Mouse (Mus musculus) heart, postnatal 25 days (tissue): ENCODE data around the gene Rasa1. TPM values are rescaled to one million over a fixed set of nuclear protein-coding genes. Genes with fewer than 3 reads are reported as not detected.

Source experiments
- DNase-seq: peaks from one replicate; pipeline ENCODE4 v3.0.0; 2022; ENCODE audit warnings: low spot score
- intact Hi-C: fragments of 180-260 bp; cut with DNase I; formaldehyde crosslinking; loops from one replicate; pipeline ENCODE4 v1.15.1; 2025
- total RNA-seq, 2 experiments: library from RNA; stranded (reverse); gene quantifications; 2 replicates each; pipeline ENCODE4 v1.2.3; 2021

The Rasa1 gene
- 10 to 100 TPM; 25.1 to 30.7 TPM for total RNA-seq

DNA sequence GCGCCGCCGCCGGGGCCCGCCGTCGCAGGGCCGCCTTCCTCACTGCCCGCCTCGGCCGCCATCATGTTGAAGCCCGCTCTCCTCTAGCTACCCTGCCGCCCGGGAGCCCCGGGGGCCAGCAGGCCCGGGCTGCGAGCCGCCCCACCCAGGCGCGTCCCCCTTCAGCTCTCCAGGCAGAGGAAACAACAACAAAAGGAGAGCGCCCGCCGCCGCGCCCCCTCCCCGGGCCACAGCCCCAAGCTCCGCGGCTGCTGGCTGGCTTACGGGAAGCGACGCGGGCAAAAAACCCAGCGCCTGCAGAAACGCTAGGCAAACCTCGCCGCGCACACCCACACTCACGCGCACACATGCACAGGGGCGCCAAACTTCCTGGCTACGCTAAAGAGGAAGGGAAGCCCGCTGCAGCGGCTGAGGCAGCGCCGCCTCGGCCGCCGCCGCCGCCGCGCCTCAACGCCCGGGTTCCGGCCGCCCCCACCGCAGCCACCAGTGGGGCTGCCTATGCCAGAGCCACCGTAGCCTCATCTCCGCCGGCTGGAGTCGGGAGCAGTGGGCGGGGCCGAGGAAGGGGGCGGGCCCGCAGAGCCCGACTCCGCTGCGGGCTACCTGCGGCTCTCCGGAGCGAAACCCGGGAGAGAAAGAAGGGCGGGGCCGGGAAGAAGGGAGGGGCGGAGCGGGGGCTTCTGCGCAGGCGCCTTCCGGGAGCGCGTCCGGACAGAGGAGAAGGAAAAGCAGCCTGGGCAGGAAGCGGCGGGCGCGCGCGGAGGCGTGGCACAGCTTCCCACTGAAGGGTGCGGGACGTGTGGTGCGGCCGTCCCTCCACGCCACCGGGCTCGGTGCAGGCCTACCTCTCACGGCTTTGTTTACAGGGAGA is at the start of gene Rasa1:
Gene Rasa1, minus strand, starts transcription at position 288 of the 871 bp plus-strand sequence.
- intact Hi-C loops = loop anchor here (5.0 kb wide), 3 partner anchors 37 to 102 kb away; partner anchors contain the start of gene Ccnh
- DNase-seq = peak; percentile 91

DNA sequence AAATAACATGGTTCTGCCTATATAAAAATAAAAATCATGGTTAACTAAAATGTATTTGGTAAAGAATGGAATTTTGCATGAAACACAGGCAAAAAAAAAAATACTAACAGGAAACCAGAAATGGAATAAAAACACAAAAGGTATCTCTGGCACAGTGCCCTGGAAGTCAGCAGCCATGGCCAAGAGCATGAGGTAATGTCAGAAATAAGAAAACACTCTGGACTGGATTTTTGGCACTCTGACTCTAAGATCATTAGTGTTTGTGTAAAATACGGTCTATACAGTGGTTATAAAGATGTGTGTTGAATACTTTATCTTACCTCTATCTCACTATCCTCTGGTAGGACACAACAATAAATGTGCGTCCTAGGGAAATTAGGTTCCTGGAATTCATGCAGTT is 22.6 kb upstream of the Rasa1 start:
- no peak for DNase-seq

GRCm38 (mm10) chr13:85310968-85311367 is 22.0 kb upstream of the Rasa1 start:
- intact Hi-C loops = no loop called here
- DNase-seq = no peak

More for the DNA sequence above, 22.6 kb upstream of the Rasa1 start:
- intact Hi-C loops = no loop called here

DNA sequence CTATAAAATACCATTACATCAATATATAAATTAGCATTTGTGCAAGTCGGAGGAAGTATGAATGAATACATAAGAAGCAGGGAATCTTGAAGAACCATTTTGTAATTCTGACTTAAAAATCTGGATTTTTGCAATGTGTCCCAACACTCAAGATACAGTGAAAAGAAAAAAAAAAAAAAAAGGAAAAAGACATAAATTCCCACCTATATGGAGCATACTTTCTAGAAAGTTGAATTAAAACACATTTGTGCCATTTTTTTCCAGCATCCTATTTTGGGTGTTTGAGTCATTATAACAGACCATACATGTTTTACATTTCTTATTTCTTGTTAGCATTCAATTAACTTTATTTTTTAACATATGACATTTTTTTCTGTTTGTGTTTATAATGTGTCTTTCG is 21.6 kb upstream of the Rasa1 start:
- intact Hi-C loops = no loop called here
- DNase-seq = no peak

GRCm38 (mm10) chr13:85306039-85306438 is 17.1 kb upstream of the Rasa1 start:
- no peak for DNase-seq
- intact Hi-C loops = no loop called here

GRCm38 (mm10) chr13:85290651-85291050 is 1.7 kb upstream of the Rasa1 start:
- DNase-seq = no peak
- intact Hi-C loops = no loop called here

GRCm38 (mm10) chr13:85288574-85288842 is 422 bp downstream of the Rasa1 start:
- intact Hi-C loops = loop anchor here (5.0 kb wide), 3 partner anchors 36 to 101 kb away; partner anchors contain the start of gene Ccnh
- no peak for DNase-seq

DNA sequence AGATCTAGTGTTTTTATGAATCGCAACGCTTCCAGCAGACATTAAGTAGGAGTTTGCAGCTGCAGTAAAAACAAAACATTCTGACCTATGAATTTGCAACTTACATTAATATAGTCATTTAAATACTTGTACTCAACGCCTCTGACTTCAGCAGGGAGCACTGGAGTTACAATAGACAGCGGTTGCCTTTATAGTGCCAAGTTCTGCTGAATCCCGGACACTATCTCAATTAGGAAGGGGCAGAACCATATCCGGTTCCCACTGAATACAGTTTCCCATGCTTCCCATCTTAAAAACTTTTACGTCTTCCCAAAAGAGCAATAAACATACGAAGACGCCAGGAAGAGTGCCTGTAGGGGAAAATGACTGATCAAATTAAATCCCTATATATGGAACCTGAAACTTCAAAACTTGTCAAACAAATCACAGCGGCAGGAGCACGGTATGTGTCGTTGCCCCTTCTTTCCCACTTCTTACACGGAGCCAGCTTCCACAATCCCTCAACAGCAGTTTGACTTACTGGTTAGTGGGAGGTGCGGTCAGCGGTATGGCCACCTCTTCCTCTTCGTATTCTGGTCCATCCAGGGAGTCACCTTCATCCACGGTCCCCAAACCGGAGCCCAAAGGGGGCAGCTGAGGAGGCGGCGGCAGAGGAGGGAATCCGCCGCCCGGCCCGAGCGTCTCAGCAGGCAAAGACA is 905 bp downstream of the Rasa1 start:
- DNase-seq = no peak
- intact Hi-C loops = loop anchor here (5.0 kb wide), 3 partner anchors 36 to 101 kb away; partner anchors contain the start of gene Ccnh

DNA sequence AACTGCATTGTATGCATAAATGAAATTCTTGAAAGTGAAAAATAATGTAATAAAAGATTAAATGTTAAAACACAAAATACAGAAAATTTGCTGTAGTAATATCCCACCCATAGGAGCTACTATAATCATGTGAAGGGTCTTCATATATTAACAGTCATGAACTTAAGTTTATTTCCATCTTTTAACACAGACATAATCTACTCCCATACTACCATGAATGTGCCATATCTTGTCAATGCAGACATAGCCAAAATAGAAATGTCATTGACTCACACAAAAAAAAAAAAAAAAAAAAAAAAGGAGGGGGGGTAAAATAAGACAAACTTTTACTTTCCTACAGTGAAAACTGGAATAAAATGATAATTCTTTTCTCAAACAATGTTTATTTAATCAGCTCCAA is 6.3 kb downstream of the Rasa1 start:
- DNase-seq = no peak
- intact Hi-C loops = no loop called here

DNA sequence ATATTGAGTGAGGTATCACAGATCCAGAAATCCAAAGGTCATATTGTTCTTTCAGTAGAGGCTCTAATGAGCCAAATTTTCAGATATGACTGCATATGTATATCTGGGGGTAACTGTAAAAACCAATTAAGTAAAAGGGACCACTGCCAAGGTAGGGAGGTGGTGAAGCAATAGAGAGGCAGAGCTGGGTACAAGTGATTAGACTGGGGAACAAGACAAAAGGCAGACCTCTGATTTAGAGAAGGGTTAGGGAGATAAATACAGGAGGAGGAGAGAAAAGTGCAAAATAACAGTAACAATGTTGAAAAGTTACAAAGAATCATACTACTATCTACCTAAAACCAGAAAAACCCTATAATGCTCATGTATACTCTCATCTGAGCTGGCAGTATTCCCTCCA is 10.0 kb downstream of the Rasa1 start:
- no peak for DNase-seq
- intact Hi-C loops = no loop called here

DNA sequence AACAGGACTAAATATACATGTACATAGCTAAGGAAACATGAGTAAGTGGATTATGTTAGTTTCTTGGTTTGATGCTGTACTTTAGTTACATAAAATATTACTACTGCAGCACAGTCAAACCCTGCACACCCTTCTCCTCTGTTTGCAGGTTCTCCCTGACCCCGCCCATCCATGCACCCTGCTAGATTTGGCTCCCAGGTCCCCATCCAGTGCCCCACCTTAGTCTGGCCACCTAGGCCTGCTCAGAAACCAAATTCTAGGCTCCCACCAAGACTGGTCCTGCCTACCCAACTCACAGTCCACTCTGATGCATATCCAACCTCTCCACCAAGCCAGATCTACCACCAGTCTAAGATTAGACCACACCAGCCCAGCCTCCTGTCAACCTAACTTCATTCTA is 14.4 kb downstream of the Rasa1 start:
- no peak for DNase-seq
- intact Hi-C loops = no loop called here

GRCm38 (mm10) chr13:85273788-85274187 is 15.1 kb downstream of the Rasa1 start:
- intact Hi-C loops = no loop called here
- DNase-seq = no peak

DNA sequence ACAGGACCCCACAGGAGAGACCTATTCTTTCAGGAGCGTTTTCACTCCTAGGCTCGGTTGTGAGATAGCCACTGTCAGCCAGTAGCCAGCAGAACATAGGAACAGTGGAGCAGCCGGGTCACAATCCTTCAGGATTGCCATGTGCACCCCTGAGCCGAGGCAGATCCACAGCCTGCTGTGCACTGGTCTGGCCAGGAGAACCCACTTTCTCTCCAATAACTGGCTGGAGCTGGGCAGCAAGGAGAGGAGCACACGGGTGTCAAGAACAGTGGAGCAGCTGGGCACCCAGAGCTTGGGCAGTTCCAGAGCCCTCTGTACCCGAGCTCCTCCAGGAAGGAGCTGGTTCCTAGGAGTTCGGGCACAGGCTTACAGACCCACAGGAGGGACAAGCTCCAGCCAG is 50.2 kb downstream of the Rasa1 start:
- intact Hi-C loops = no loop called here
- no peak for DNase-seq

- no peak for DNase-seq
- intact Hi-C loops = no loop called here
Observed at GRCm38 (mm10) chr13:85218656-85219055, 70.3 kb downstream of the Rasa1 start.

GRCm38 (mm10) chr13:85210353-85210752 is 78.6 kb downstream of the Rasa1 start:
- intact Hi-C loops = loop anchor here (5.0 kb wide), 1 partner anchor 77 kb away; the partner anchor contains the start of gene Rasa1
- no peak for DNase-seq

GRCm38 (mm10) chr13:85208656-85209055 is 80.3 kb downstream of the Rasa1 start:
- intact Hi-C loops = no loop called here

GRCm38 (mm10) chr13:85207493-85207892 is 81.4 kb downstream of the Rasa1 start:
- DNase-seq = no peak
- intact Hi-C loops = no loop called here

More at GRCm38 (mm10) chr13:85208656-85209055, 80.3 kb downstream of the Rasa1 start:
- no peak for DNase-seq

- intact Hi-C loops = no loop called here
- DNase-seq = no peak
Observed at GRCm38 (mm10) chr13:85191253-85191652, 97.7 kb downstream of the Rasa1 start.

DNA sequence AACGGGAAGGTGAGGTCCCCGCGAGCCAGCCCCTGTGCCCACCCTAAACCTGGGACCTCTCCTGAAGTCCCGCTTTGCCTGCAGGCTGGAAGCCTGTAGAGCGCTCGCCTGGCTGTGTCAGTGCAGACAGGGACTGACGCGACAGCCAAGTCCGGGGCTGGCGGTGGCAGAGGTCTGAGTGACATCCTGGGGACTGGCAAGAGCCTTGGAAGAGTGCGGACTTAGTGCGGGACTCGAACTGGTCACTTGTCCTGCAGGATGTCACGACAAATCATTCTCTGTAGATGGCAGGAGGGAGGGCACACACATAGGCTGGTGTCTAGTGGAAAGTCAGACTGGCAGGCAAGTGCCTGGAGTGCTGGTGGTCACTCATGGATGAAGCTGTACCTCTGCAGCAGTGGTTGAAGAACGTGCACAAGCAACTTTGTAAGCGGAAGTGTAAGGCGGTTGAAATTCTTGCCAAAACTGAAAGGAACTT is 99.2 kb downstream of the Rasa1 start:
- no peak for DNase-seq

GRCm38 (mm10) chr13:85188903-85189643 is 99.9 kb downstream of the Rasa1 start, which contains the start of gene Ccnh:
Gene Ccnh, plus strand, starts transcription at chr13:85189408.
- peak; percentile 86 for DNase-seq
- intact Hi-C loops = loop anchor here (5.0 kb wide), 1 partner anchor 98 kb away; the partner anchor contains the start of gene Rasa1

More for the DNA sequence above, 99.2 kb downstream of the Rasa1 start:
- intact Hi-C loops = loop anchor here (5.0 kb wide), 1 partner anchor 98 kb away; the partner anchor contains the start of gene Rasa1
